Mouse (Mus musculus): ENCODE data around the gene Arhgef3. TPM values are rescaled to one million over a fixed set of nuclear protein-coding genes. Genes with fewer than 3 reads are reported as not detected.

Arhgef3 gene
- polyA plus RNA-seq, 1 experiment from 2014 or later, result 19.6 TPM

DNA sequence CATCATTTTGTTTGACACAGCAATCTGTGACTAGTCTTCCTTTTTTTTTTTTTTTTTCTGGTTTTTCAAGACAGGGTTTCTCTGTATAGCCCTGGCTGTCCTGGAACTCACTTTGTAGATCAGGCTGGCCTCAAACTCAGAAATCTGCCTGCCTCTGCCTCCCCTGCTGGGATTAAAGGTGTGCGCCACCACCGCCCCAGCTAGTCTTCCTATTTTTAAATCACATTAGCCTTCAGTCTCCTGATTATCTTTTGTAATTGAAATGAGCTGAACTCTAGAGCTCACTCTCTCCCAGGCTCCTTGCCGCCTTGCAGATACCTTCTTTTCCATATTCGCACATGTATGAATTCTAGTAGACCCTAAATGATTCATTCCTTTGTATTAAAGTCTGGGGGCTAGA is 234.0 kb downstream of the Arhgef3 start:
- no peaks in the 10 kb centered on the region for H3K36me3 ChIP-seq (ENCODE audit: insufficient read depth, low read length)
- no peak for ATAC-seq (ENCODE audit: low FRiP score, low TSS enrichment)
- H3K27ac ChIP-seq (ENCODE audit: low read length), result no peak overlapping the region
- no peak overlapping the region for H3K4me3 ChIP-seq (ENCODE audit: low read length)
- H3K4me2 ChIP-seq (replicated peaks; ENCODE audit: low read depth, low read length), result no peak overlapping the region
- WGBS, result 99% methylated on average over 4 of the region's 4 CpGs
- peaks cover 27% of the 10 kb centered on the region for H3K4me1 ChIP-seq (ENCODE audit: insufficient read depth, low read length)
- no peak overlapping the region for H3K9ac ChIP-seq (replicated peaks; ENCODE audit: low read length)
- no peaks in the 10 kb centered on the region for H3K9me3 ChIP-seq (ENCODE audit: low read length)
- H3K27me3 ChIP-seq (ENCODE audit: insufficient read depth, low read length), result no peaks in the 10 kb centered on the region

DNA sequence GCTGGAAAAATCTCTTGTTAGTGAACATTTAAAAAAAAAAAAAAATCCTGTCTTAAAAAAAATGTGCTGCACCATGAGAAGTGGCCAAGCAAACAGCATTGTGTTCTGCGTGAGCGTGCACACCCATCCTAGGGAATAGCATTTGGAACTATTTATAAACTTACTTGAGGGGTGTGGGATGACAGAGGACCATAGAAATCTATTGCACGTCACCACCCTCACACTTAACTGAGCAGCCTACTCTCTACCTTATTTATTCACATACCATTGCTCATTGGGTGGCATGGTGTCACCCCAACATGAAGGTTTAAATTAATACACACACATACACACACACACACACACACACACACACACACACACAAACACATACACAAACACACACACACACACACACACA is 234.4 kb downstream of the Arhgef3 start:
- no peak for ATAC-seq (ENCODE audit: low FRiP score, low TSS enrichment)
- Histone ChIP-seq H3K27ac (ENCODE audit: low read length) (no peak overlapping the region), H3K9me3 (ENCODE audit: low read length) (no peaks in the 10 kb centered on the region), H3K4me3 (ENCODE audit: low read length) (no peak overlapping the region), H3K36me3 (ENCODE audit: insufficient read depth, low read length) (no peaks in the 10 kb centered on the region), H3K9ac (replicated peaks; ENCODE audit: low read length) (no peak overlapping the region), H3K4me1 (ENCODE audit: insufficient read depth, low read length) (peaks cover 27% of the 10 kb centered on the region), H3K27me3 (ENCODE audit: insufficient read depth, low read length) (no peaks in the 10 kb centered on the region), H3K4me2 (replicated peaks; ENCODE audit: low read depth, low read length) (no peak overlapping the region)
- 81% methylated on average over 3 of the region's 3 CpGs for WGBS

DNA sequence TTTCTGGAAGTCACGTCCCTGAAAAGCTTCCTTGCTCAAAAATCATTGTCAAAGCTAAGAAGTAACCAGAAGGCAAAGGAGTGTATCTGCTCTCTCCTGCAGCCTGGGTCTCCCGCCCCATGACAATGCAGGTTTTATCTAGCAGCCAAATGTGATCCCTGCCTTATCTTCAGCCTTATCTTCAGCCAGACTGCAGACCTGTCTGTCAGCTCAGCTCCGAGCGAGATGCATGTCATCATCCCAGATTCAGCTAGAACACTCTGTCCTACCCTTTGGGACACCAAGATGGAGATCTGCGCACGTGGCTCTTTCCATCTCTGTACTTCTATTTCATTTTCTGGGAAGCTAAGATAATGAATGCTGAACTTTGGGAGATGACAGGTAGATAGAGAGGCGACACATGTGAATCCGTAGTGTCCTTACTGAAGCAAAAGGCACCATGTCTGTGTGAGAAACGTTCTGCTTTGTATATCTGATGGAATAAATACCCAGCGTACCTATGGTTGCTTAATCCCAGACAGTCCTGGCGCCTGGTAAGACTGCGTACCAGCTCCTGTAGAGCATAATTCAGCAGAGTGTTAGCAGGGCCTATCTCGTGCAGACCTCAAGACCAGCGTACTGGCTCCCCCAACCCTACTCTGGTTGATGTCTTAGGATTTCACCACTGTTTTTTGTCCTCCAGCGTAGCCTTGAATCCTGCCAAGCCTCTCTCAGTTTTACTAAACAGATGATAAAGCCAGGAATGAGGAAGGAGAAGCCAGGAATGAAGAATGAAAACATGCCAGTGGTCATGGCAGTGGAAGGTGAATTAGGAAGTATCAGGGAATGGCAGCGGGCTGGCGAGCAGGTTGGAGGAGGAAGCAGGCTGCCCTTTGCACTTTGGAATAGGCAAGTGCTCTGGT is 235.4 kb downstream of the Arhgef3 start:
- 83% methylated on average over 17 of the region's 17 CpGs for WGBS
- Histone ChIP-seq H3K27me3 (ENCODE audit: insufficient read depth, low read length) (no peaks in the 10 kb centered on the region), H3K27ac (ENCODE audit: low read length) (peak overlapping the region; percentile 91; the same call in 1 of the 2 replicates), H3K9me3 (ENCODE audit: low read length) (no peaks in the 10 kb centered on the region), H3K4me3 (ENCODE audit: low read length) (no peak overlapping the region), H3K4me2 (replicated peaks; ENCODE audit: low read depth, low read length) (no peak overlapping the region), H3K36me3 (ENCODE audit: insufficient read depth, low read length) (no peaks in the 10 kb centered on the region), H3K4me1 (ENCODE audit: insufficient read depth, low read length) (peaks cover 27% of the 10 kb centered on the region), H3K9ac (replicated peaks; ENCODE audit: low read length) (no peak overlapping the region)
- ATAC-seq (ENCODE audit: low FRiP score, low TSS enrichment), result no peak

DNA sequence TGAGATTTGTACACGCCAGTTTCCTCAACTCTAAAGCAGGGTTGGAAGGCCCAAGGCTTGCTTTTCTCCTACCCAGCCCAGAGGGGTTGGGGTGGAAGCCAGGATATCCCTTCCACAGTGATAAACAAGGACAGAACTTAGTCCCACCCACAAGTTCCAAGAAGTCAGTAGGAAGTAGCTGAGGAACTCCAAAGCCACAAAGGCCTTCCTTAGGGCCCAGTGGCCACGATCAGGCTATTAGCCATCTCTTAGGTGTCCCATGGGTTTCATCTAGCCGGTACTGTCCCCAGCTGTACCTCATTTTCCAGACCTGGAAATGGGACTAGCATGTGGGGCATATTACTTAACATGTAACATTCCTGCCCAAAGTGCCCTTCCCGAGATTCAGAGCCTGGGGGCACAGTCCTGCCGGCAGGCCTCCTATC is 236.4 kb downstream of the Arhgef3 start:
- ATAC-seq (ENCODE audit: low FRiP score, low TSS enrichment), result 0 out of 2 replicates have a peak, but pooled peaks have one; percentile 25
- Histone ChIP-seq H3K4me3 (ENCODE audit: low read length) (no peak overlapping the region), H3K36me3 (ENCODE audit: insufficient read depth, low read length) (no peaks in the 10 kb centered on the region), H3K27ac (ENCODE audit: low read length) (peak overlapping the region; percentile 91), H3K4me1 (ENCODE audit: insufficient read depth, low read length) (peaks cover 27% of the 10 kb centered on the region), H3K9ac (replicated peaks; ENCODE audit: low read length) (0 out of 2 replicates have a peak overlapping the region, but pooled peaks have one; percentile 2), H3K27me3 (ENCODE audit: insufficient read depth, low read length) (no peaks in the 10 kb centered on the region; the same call in 1 of the 2 replicates), H3K9me3 (ENCODE audit: low read length) (no peaks in the 10 kb centered on the region), H3K4me2 (replicated peaks; ENCODE audit: low read depth, low read length) (no peak overlapping the region)
- WGBS, result 56% methylated on average over 5 of the region's 5 CpGs

DNA sequence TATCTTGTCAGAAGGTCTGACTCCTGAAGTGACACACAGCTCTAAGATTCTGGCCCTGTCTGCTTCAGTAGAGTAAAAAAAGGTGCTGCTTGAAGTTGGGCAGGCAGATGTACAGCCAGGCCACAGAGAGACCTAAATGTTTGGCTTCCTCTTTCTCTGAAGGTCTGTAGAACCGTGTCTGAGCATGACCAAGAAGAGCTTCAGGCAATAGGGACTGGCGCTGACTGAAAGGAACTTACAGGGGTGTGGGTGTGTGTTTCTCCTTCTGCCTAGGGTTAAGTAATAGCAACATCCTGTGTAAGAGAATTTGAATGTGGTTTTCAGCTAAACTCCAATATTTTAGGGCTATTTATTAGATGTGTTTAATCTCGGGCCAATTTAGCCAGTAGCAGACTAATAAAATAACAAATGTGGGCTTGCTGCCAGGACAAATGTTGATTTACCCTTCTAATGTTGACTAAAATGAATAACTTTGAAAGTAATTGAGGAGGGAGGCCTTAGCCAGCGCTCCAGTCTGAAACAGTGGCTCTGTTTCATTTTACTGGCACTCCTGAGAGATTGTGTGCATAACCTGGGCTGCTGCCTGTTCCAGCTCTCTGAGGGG is 236.9 kb downstream of the Arhgef3 start:
- Histone ChIP-seq H3K9me3 (ENCODE audit: low read length) (no peaks in the 10 kb centered on the region), H3K4me3 (ENCODE audit: low read length) (no peak overlapping the region), H3K4me1 (ENCODE audit: insufficient read depth, low read length) (peaks cover 27% of the 10 kb centered on the region), H3K27me3 (ENCODE audit: insufficient read depth, low read length) (no peaks in the 10 kb centered on the region; the same call in 1 of the 2 replicates), H3K9ac (replicated peaks; ENCODE audit: low read length) (0 out of 2 replicates have a peak overlapping the region, but pooled peaks have one; percentile 2), H3K27ac (ENCODE audit: low read length) (peak overlapping the region; percentile 91), H3K36me3 (ENCODE audit: insufficient read depth, low read length) (no peaks in the 10 kb centered on the region), H3K4me2 (replicated peaks; ENCODE audit: low read depth, low read length) (no peak overlapping the region)
- WGBS, result 33% methylated on average over 4 of the region's 4 CpGs
- ATAC-seq (ENCODE audit: low FRiP score, low TSS enrichment), result peak; percentile 67

DNA sequence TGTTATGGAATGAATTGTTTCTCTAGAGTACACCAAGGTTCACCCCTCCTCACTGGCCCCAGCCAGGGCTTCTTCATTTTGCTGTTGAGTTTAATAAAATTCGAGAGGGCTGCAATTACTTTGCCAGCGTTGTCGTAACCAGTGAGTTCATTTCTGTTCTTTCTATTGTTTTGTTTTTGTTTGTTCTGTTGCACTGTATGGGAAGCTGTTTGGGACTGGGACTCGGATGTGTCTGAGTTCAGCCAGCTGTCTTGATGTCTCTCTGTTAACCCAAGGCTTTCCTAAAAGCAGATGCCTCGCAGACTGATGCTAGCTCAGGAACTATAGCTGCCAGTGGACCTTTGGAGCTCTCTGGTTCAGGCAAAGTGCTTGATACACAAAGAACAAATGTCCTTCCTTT is 237.8 kb downstream of the Arhgef3 start:
- Histone ChIP-seq H3K27ac (ENCODE audit: low read length) (peak overlapping the region; percentile 35), H3K4me3 (ENCODE audit: low read length) (no peak overlapping the region), H3K9ac (replicated peaks; ENCODE audit: low read length) (no peak overlapping the region; the same call in 1 of the 2 replicates), H3K4me1 (ENCODE audit: insufficient read depth, low read length) (peaks cover 27% of the 10 kb centered on the region), H3K27me3 (ENCODE audit: insufficient read depth, low read length) (no peaks in the 10 kb centered on the region; the same call in 1 of the 2 replicates), H3K4me2 (replicated peaks; ENCODE audit: low read depth, low read length) (no peak overlapping the region), H3K36me3 (ENCODE audit: insufficient read depth, low read length) (no peaks in the 10 kb centered on the region), H3K9me3 (ENCODE audit: low read length) (no peaks in the 10 kb centered on the region)
- ATAC-seq (ENCODE audit: low FRiP score, low TSS enrichment), result no peak
- WGBS, result 53% methylated on average over 5 of the region's 5 CpGs

DNA sequence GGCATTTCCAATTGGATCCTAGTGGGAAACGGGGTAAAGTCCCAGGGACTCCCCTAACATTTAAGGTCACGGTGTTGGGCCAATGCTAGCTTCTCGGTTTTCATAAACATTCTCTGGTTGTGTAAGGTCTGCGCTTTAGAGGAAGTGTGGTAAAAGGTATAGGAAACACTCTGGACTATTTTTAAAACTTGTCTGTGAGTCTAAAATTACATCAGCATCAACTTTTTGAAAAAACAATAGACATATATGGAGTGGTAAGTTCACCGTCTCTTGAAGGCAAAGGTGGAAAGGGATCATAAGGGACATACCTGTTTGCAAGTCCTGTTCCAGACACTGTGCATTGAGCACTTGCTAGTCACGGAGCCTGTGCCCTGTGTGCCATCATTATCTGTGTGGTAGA is 240.5 kb downstream of the Arhgef3 start:
- ATAC-seq (ENCODE audit: low FRiP score, low TSS enrichment), result no peak
- H3K4me1 ChIP-seq (ENCODE audit: insufficient read depth, low read length), result peaks cover 27% of the 10 kb centered on the region
- no peak overlapping the region for H3K4me3 ChIP-seq (ENCODE audit: low read length)
- H3K27ac ChIP-seq (ENCODE audit: low read length), result no peak overlapping the region
- no peaks in the 10 kb centered on the region; the same call in 1 of the 2 replicates for H3K27me3 ChIP-seq (ENCODE audit: insufficient read depth, low read length)
- no peaks in the 10 kb centered on the region for H3K9me3 ChIP-seq (ENCODE audit: low read length)
- 76% methylated on average over 6 of the region's 6 CpGs for WGBS
- H3K4me2 ChIP-seq (replicated peaks; ENCODE audit: low read depth, low read length), result no peak overlapping the region
- H3K36me3 ChIP-seq (ENCODE audit: insufficient read depth, low read length), result no peaks in the 10 kb centered on the region
- no peak overlapping the region for H3K9ac ChIP-seq (replicated peaks; ENCODE audit: low read length)

DNA sequence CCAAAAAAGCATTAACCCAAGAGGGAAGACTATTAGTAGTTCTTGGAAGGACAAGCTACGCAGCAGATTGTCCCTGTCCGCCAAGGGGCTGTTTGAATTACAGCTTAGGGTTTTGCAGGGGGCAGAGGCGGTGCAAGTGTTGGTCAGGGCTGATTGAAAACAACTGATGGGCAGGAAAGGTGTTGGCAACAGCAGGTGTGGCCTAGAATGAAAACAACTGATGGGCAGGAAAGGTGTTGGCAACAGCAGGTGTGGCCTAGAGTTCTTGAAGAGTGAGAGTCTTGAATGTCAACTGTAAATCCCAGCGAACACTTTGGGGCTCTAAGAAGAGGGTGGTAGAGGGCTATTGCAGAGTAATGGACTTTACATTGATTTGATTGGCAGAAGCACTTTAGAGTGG is 241.2 kb downstream of the Arhgef3 start:
- peaks cover 19% of the 10 kb centered on the region for H3K4me1 ChIP-seq (ENCODE audit: insufficient read depth, low read length)
- H3K36me3 ChIP-seq (ENCODE audit: insufficient read depth, low read length), result no peaks in the 10 kb centered on the region
- H3K9ac ChIP-seq (replicated peaks; ENCODE audit: low read length), result no peak overlapping the region
- H3K4me3 ChIP-seq (ENCODE audit: low read length), result no peak overlapping the region
- peaks cover 3% of the 10 kb centered on the region for H3K27me3 ChIP-seq (ENCODE audit: insufficient read depth, low read length)
- H3K4me2 ChIP-seq (replicated peaks; ENCODE audit: low read depth, low read length), result no peak overlapping the region
- no peaks in the 10 kb centered on the region for H3K9me3 ChIP-seq (ENCODE audit: low read length)
- ATAC-seq (ENCODE audit: low FRiP score, low TSS enrichment), result no peak
- no peak overlapping the region for H3K27ac ChIP-seq (ENCODE audit: low read length)
- 74% methylated on average over 4 of the region's 4 CpGs for WGBS

DNA sequence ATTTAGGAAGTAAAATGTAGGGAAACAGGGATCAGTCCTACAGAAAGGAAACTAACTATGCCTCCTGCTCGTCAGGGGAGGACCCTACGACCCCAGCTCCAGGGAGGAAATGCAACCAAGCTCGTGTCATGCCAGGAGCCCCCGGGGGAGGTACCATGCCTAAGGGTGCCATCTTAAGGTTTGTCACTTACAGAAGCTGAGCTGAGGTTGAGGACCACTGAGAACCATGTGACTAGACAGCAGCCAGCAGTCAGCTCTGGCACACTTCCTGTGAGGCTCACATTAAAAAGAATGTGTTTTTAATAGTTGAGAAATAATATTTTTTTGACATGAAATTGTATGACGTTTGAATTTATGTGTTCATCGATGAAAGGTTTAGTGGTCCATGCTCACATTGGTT is 242.4 kb downstream of the Arhgef3 start:
- Histone ChIP-seq H3K4me2 (replicated peaks; ENCODE audit: low read depth, low read length) (no peak overlapping the region), H3K36me3 (ENCODE audit: insufficient read depth, low read length) (no peaks in the 10 kb centered on the region), H3K9me3 (ENCODE audit: low read length) (no peaks in the 10 kb centered on the region), H3K27ac (ENCODE audit: low read length) (no peak overlapping the region), H3K4me1 (ENCODE audit: insufficient read depth, low read length) (peaks cover 11% of the 10 kb centered on the region), H3K27me3 (ENCODE audit: insufficient read depth, low read length) (peaks cover 3% of the 10 kb centered on the region), H3K4me3 (ENCODE audit: low read length) (no peak overlapping the region), H3K9ac (replicated peaks; ENCODE audit: low read length) (no peak overlapping the region)
- no peak for ATAC-seq (ENCODE audit: low FRiP score, low TSS enrichment)
- 50% methylated on average over 6 of the region's 6 CpGs for WGBS

DNA sequence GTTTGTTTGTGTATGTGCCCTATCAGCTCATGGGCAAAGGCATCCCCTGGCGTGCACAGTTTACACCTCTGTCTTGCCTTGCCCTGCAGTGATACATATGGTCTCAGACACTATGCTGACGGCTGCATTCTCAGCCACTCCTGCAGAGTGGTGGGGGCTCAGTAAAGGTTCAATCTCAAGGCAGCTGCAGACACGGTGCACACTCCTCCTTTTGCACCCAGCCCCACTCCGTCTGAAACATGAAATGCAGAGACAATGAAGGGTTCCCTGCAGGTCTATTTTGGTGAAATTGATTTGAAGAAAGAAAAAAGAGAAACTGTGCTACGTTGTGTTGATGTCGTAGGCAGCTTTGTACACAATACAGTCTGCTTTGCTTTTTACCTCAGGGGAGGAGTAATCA is 243.5 kb downstream of the Arhgef3 start:
- Histone ChIP-seq H3K4me3 (ENCODE audit: low read length) (no peak overlapping the region), H3K4me1 (ENCODE audit: insufficient read depth, low read length) (peaks cover 2% of the 10 kb centered on the region; the same call in 1 of the 2 replicates), H3K9me3 (ENCODE audit: low read length) (no peaks in the 10 kb centered on the region), H3K4me2 (replicated peaks; ENCODE audit: low read depth, low read length) (no peak overlapping the region), H3K36me3 (ENCODE audit: insufficient read depth, low read length) (no peaks in the 10 kb centered on the region), H3K27me3 (ENCODE audit: insufficient read depth, low read length) (peaks cover 3% of the 10 kb centered on the region), H3K9ac (replicated peaks; ENCODE audit: low read length) (no peak overlapping the region), H3K27ac (ENCODE audit: low read length) (no peak overlapping the region)
- no peak for ATAC-seq (ENCODE audit: low FRiP score, low TSS enrichment)
- 66% methylated on average over 6 of the region's 6 CpGs for WGBS
